ENCODE assay signal across 15 mouse cellular contexts in genomic region chr2:51600202-51600487, GRCm38 (mm10). TPM values are rescaled to one million over a fixed set of nuclear protein-coding genes. Genes with fewer than 3 reads are reported as not detected.
DNase-seq lines count a peak whose midpoint lies in the region; ATAC-seq and TF ChIP-seq lines count a peak whose summit lies in the region.
"Had no signal": no experiment of that assay in that cellular context is flagged by ENCODE, and none has a peak within 500 bp of the region (broad histone marks: within the 10 kb centered on the region; RNA-seq: fewer than 3 reads in every experiment).

No protein-coding gene starts in this region.

- H3K9ac ChIP-seq in kidney, embryonic 16.5 days (replicated peaks; ENCODE audit: low read length), result 0 out of 2 replicates have a peak overlapping the region, but pooled peaks have one; percentile 44
- H3K9ac ChIP-seq in neural tube, embryonic 12.5 days, result no peak overlapping the region
- H3K9ac ChIP-seq in lung, postnatal 0 days (replicated peaks; ENCODE audit: low read depth), result no peak overlapping the region
- H3K9ac ChIP-seq: liver, embryonic 14.5 days; stomach, embryonic 15.5 days had no signal

- H3K27me3 ChIP-seq in kidney, embryonic 16.5 days (ENCODE audit: insufficient read depth, low read length), result no peaks in the 10 kb centered on the region
- H3K27me3 ChIP-seq in hindbrain, embryonic 10.5 days (ENCODE audit: insufficient read depth, poor library complexity, severe bottlenecking), result no peaks in the 10 kb centered on the region
- no peaks in the 10 kb centered on the region for H3K27me3 ChIP-seq in neural tube, embryonic 12.5 days (replicated peaks)
- H3K27me3 ChIP-seq in lung, postnatal 0 days (replicated peaks; ENCODE audit: insufficient read depth, low read length), result no peaks in the 10 kb centered on the region
- H3K27me3 ChIP-seq: megakaryocyte, embryonic 14.5 days; stomach, embryonic 15.5 days had no signal

- peaks cover 6% of the 10 kb centered on the region for H3K4me1 ChIP-seq in kidney, embryonic 16.5 days (ENCODE audit: insufficient read depth, low read length)
- peaks cover 8% of the 10 kb centered on the region for H3K4me1 ChIP-seq in hindbrain, embryonic 10.5 days (replicated peaks)
- 0 out of 2 replicates have a peak, but pooled peaks cover 3% of the 10 kb centered on the region for H3K4me1 ChIP-seq in neural tube, embryonic 12.5 days
- no peaks in the 10 kb centered on the region for H3K4me1 ChIP-seq in lung, postnatal 0 days (ENCODE audit: insufficient read depth, low read depth, low read length)
- H3K4me1 ChIP-seq: megakaryocyte, embryonic 14.5 days; stomach, embryonic 15.5 days had no signal

- no peak for TF ChIP-seq CTCF in lung, postnatal 0 days (IDR thresholded peaks at IDR 0.05)

- H3K4me3 ChIP-seq in kidney, embryonic 16.5 days (ENCODE audit: low read length), result peak overlapping the region; percentile 31
- H3K4me3 ChIP-seq in hindbrain, embryonic 10.5 days, result no peak overlapping the region
- H3K4me3 ChIP-seq in neural tube, embryonic 12.5 days, result no peak overlapping the region
- no peak overlapping the region for H3K4me3 ChIP-seq in lung, postnatal 0 days (ENCODE audit: low read depth, low read length)
- H3K4me3 ChIP-seq: megakaryocyte, embryonic 14.5 days; stomach, embryonic 15.5 days had no signal

- H3K27ac ChIP-seq in kidney, embryonic 16.5 days (ENCODE audit: low read length), result no peak overlapping the region
- H3K27ac ChIP-seq in hindbrain, embryonic 10.5 days, result peak overlapping the region; percentile 69; the same call in 1 of the 2 replicates
- H3K27ac ChIP-seq in neural tube, embryonic 12.5 days, result no peak overlapping the region
- H3K27ac ChIP-seq in lung, postnatal 0 days (ENCODE audit: low read length), result no peak overlapping the region
- H3K27ac ChIP-seq: liver, embryonic 14.5 days; stomach, embryonic 15.5 days had no signal

- no peak for ATAC-seq in kidney, embryonic 16.5 days (ENCODE audit: low FRiP score, low TSS enrichment)
- ATAC-seq in neural tube, embryonic 12.5 days (ENCODE audit: low FRiP score, low read depth), result no peak; the same call in 1 of the 2 replicates
- no peak for ATAC-seq in lung, postnatal 0 days
- ATAC-seq: inflammation-experienced regulatory T-cells, adult 6 months had no signal

- no peak for TF ChIP-seq EP300 in lung, postnatal 0 days (IDR thresholded peaks at IDR 0.05)

- DNase-seq in kidney, postnatal 25 days, result no peak
- DNase-seq in hindbrain, embryonic 10.5 days (ENCODE audit: low spot score), result no peak
- DNase-seq in induced T-regulatory cell, adult 2 months (ENCODE audit: low read depth), result peak; percentile 7
- no peak for DNase-seq in spleen, postnatal 36 days (ENCODE audit: low spot score in 2 of 2)
- no peak for DNase-seq in layer of hippocampus, adult 9-11 months
- no peak for DNase-seq in lung, postnatal 0 days (ENCODE audit: low spot score)
- DNase-seq: lung, postnatal 10 days had no signal

- 37% methylated on average over 3 of the region's 3 CpGs for WGBS in kidney, embryonic 16.5 days
- WGBS in hindbrain, embryonic 10.5 days, result 48% methylated on average over 3 of the region's 3 CpGs
- WGBS in neural tube, embryonic 12.5 days, result 38% methylated on average over 3 of the region's 3 CpGs
- 53% methylated on average over 3 of the region's 3 CpGs for WGBS in lung, postnatal 0 days

- peak overlapping the region; percentile 45 for H3K4me2 ChIP-seq in kidney, embryonic 16.5 days (replicated peaks; ENCODE audit: low read depth, low read length)
- H3K4me2 ChIP-seq in neural tube, embryonic 12.5 days (replicated peaks), result peak overlapping the region; percentile 41; the same call in 1 of the 2 replicates
- no peak overlapping the region for H3K4me2 ChIP-seq in lung, postnatal 0 days (replicated peaks; ENCODE audit: low read depth, low read length)
- H3K4me2 ChIP-seq: stomach, embryonic 15.5 days had no signal

- H3K36me3 ChIP-seq in kidney, embryonic 16.5 days (ENCODE audit: insufficient read depth, low read length), result no peaks in the 10 kb centered on the region
- no peaks in the 10 kb centered on the region for H3K36me3 ChIP-seq in hindbrain, embryonic 10.5 days
- no peaks in the 10 kb centered on the region for H3K36me3 ChIP-seq in neural tube, embryonic 12.5 days
- no peaks in the 10 kb centered on the region for H3K36me3 ChIP-seq in lung, postnatal 0 days (ENCODE audit: insufficient read depth, low read length)
- H3K36me3 ChIP-seq: stomach, embryonic 15.5 days had no signal

- H3K9me3 ChIP-seq in kidney, embryonic 16.5 days (ENCODE audit: low read length), result no peaks in the 10 kb centered on the region
- no peaks in the 10 kb centered on the region for H3K9me3 ChIP-seq in hindbrain, embryonic 10.5 days
- no peaks in the 10 kb centered on the region for H3K9me3 ChIP-seq in neural tube, embryonic 12.5 days
- H3K9me3 ChIP-seq in lung, postnatal 0 days (ENCODE audit: low read length), result no peaks in the 10 kb centered on the region
- H3K9me3 ChIP-seq: megakaryocyte, embryonic 14.5 days; stomach, embryonic 15.5 days had no signal

RNA-seq across cellular contexts. Expression of gene Tas2r134, which starts 27.2 kb away (rescaled TPM):
- polyA plus RNA-seq in kidney, embryonic 16.5 days (2015; fragmentation: Nextera tagmentation; extraction: Ambion mirVana), result not detected in 2 replicates
- not detected in 2 replicates for polyA plus RNA-seq in hindbrain, embryonic 10.5 days (2016; fragmentation: Nextera tagmentation; extraction: Ambion mirVana)
- not detected in 2 replicates for polyA plus RNA-seq in neural tube, embryonic 12.5 days (2016; fragmentation: Nextera tagmentation; extraction: Ambion mirVana)
- polyA plus RNA-seq in lung, postnatal 0 days (2015; fragmentation: Nextera tagmentation; extraction: Ambion mirVana), result not detected in 2 replicates
- polyA plus RNA-seq: heart, embryonic 16.5 days; inflammation-experienced regulatory T-cells, adult 6 months; limb, embryonic 11.5 days; liver, embryonic 14.5 days; stomach, embryonic 15.5 days had no signal
